Mouse (Mus musculus) CH12.LX (cell line): Measurements from ENCODE around the gene Ip6k1. TPM values are rescaled to one million over a fixed set of nuclear protein-coding genes. Genes with fewer than 3 reads are reported as not detected.
A peak's percentile ranks its signal among the peaks of the same experiment; 100 is the strongest.

Experiments used
- DNase-seq: peaks from one replicate; pipeline ENCODE4 v3.0.0-alpha.2; 2013; ENCODE audit errors: extremely low read depth
- H3K27ac ChIP-seq: 2 replicates; pipeline ENCODE4 v1.5.1; 2012; ENCODE audit warnings: low read depth, mild to moderate bottlenecking, control low read depth, moderate library complexity; ENCODE audit not compliant: insufficient read depth
- H3K27me3 ChIP-seq: replicated peaks from 2 replicates; pipeline ENCODE3; 2012; ENCODE audit warnings: inconsistent platforms
- H3K36me3 ChIP-seq, 2 experiments: replicated peaks in 1 of 2; 2 replicates each; pipeline versions ENCODE3 to v1.6.1; 2012; ENCODE audit warnings: inconsistent platforms in 1 of 2, low read length in 1 of 2, mild to moderate bottlenecking in 1 of 2, mixed read lengths in 1 of 2, moderate library complexity in 1 of 2; ENCODE audit not compliant: control insufficient read depth in 1 of 2, insufficient read depth in 1 of 2
- H3K4me1 ChIP-seq, 2 experiments: 2 replicates each; pipeline ENCODE4 v1.6.1; 2012; ENCODE audit warnings: inconsistent platforms in 1 of 2, moderate library complexity in 1 of 2; ENCODE audit not compliant: insufficient read depth in 2 of 2, control insufficient read depth in 1 of 2
- H3K4me2 ChIP-seq: 2 replicates; pipeline ENCODE4 v1.6.1; 2012; ENCODE audit warnings: low read depth, mild to moderate bottlenecking, control low read depth; ENCODE audit not compliant: poor library complexity, insufficient read depth, severe bottlenecking
- H3K4me3 ChIP-seq, 3 experiments: fragments of 150-350 bp in 1 of 3; sonication (generic) in 1 of 3; replicated peaks in 1 of 3; 2 replicates each; pipeline versions ENCODE3 to v1.5.1; 2011 to 2012; ENCODE audit warnings: low read depth in 2 of 3, low read length in 2 of 3, mild to moderate bottlenecking in 2 of 3, moderate library complexity in 2 of 3, control low read depth in 1 of 3, improper control_type of control experiment in 1 of 3, inconsistent platforms in 1 of 3, mixed read lengths in 1 of 3; ENCODE audit not compliant: poor library complexity in 1 of 3
- H3K79me2 ChIP-seq: replicated peaks from 2 replicates; pipeline ENCODE4 v1.6.1; 2012; ENCODE audit warnings: mild to moderate bottlenecking, moderate library complexity; ENCODE audit not compliant: control insufficient read depth, poor library complexity, insufficient read depth, severe bottlenecking; ENCODE audit errors: extremely low read depth
- H3K9ac ChIP-seq: 2 replicates; pipeline ENCODE4 v1.6.1; 2012; ENCODE audit warnings: low read depth, mild to moderate bottlenecking, control low read depth, moderate library complexity; ENCODE audit not compliant: insufficient read depth
- H3K9me3 ChIP-seq: replicated peaks from 2 replicates; pipeline ENCODE3; 2012; ENCODE audit warnings: low read length, inconsistent platforms, mixed read lengths
- E2F4 ChIP-seq: IDR thresholded peaks from 2 replicates; pipeline ENCODE4 v1.6.1; 2011; ENCODE audit warnings: low read depth, low read length, improper control_type of control experiment; ENCODE audit not compliant: insufficient replicate concordance
- ETS1 ChIP-seq: conservative IDR thresholded peaks from 2 replicates; pipeline ENCODE4 v1.6.1; 2012; ENCODE audit warnings: low read depth, mild to moderate bottlenecking, inconsistent platforms, low read length, improper control_type of control experiment, moderate library complexity
- GABPA ChIP-seq: IDR thresholded peaks from 2 replicates; pipeline ENCODE4 v1.6.1; 2012; ENCODE audit warnings: low read depth, low read length, improper control_type of control experiment, inconsistent platforms; ENCODE audit not compliant: insufficient replicate concordance
- JUN ChIP-seq: IDR thresholded peaks from 2 replicates; pipeline ENCODE4 v1.6.1; 2011; ENCODE audit warnings: low read depth, mild to moderate bottlenecking, low read length, improper control_type of control experiment, moderate library complexity; ENCODE audit not compliant: insufficient read depth
- JUND ChIP-seq: conservative IDR thresholded peaks from 2 replicates; pipeline ENCODE4 v1.6.1; 2011; ENCODE audit warnings: low read depth, low read length, improper control_type of control experiment
- KAT2A ChIP-seq: IDR thresholded peaks from 2 replicates; pipeline ENCODE4 v1.6.1; 2012; ENCODE audit warnings: low read length, improper control_type of control experiment, inconsistent platforms; ENCODE audit not compliant: insufficient replicate concordance
- MAZ ChIP-seq: IDR thresholded peaks from 2 replicates; pipeline ENCODE4 v1.6.1; 2012; ENCODE audit warnings: low read depth, mild to moderate bottlenecking, inconsistent platforms, low read length, improper control_type of control experiment, moderate library complexity
- NELFE ChIP-seq: IDR thresholded peaks from 2 replicates; pipeline ENCODE4 v1.6.1; 2011; ENCODE audit warnings: low read depth, low read length, improper control_type of control experiment
- NRF1 ChIP-seq: IDR thresholded peaks from 2 replicates; pipeline ENCODE4 v1.6.1; 2014; ENCODE audit warnings: low read depth, mild to moderate bottlenecking, inconsistent platforms, low read length, improper control_type of control experiment, moderate library complexity
- PAX5 ChIP-seq: IDR thresholded peaks from 2 replicates; pipeline ENCODE4 v1.6.1; 2012; ENCODE audit warnings: low read length, inconsistent platforms, mixed read lengths
- POLR2A ChIP-seq: IDR thresholded peaks from 2 replicates; pipeline ENCODE4 v1.6.1; 2011; ENCODE audit warnings: low read depth, mild to moderate bottlenecking, improper control_type of control experiment, low read length
- POLR2AphosphoS2 ChIP-seq: IDR thresholded peaks from 2 replicates; pipeline ENCODE4 v1.6.1; 2011; ENCODE audit warnings: low read depth, low read length, improper control_type of control experiment
- SMC3 ChIP-seq: IDR thresholded peaks from 2 replicates; pipeline ENCODE4 v1.6.1; 2011; ENCODE audit warnings: low read depth, low read length, improper control_type of control experiment
- TBP ChIP-seq: conservative IDR thresholded peaks from 2 replicates; pipeline ENCODE4 v1.6.1; 2011; ENCODE audit warnings: low read depth, low read length, improper control_type of control experiment
- USF1 ChIP-seq: IDR thresholded peaks from 2 replicates; pipeline ENCODE4 v1.6.1; 2014; ENCODE audit warnings: low read depth, mild to moderate bottlenecking, inconsistent platforms, low read length, improper control_type of control experiment
- USF2 ChIP-seq: conservative IDR thresholded peaks from 2 replicates; pipeline ENCODE4 v1.6.1; 2011; ENCODE audit warnings: low read depth, low read length, improper control_type of control experiment
- ZNF384 ChIP-seq: IDR thresholded peaks from 2 replicates; pipeline ENCODE4 v1.6.1; 2012; ENCODE audit warnings: low read depth, low read length, improper control_type of control experiment, inconsistent platforms
- dilution Hi-C: fragments of 300-500 bp; cut with MboI; formaldehyde crosslinking; loops from 2 replicates; pipeline ENCODE4 v1.14.3; 2020; ENCODE audit warnings: low sequenced_read_pairs; ENCODE audit not compliant: extremely low pct_unique_long_range_greater_than_20kb, extremely low pct_ligation_motif_present
- in situ Hi-C: fragments of 300-500 bp; cut with MboI; formaldehyde crosslinking; loops from 3 replicates; pipeline ENCODE4 v1.14.3; 2019; ENCODE audit warnings: low sequenced_read_pairs, low pct_ligation_motif_present, low pct_unique_long_range_greater_than_20kb, mixed read lengths
- polyA plus RNA-seq: library from polyadenylated mRNA; unstranded; fragments of >175 nt; gene quantifications from 2 replicates; pipeline ENCODE4 v1.2.1, GENCODE M21; 2012; ENCODE audit warnings: low read depth; ENCODE audit not compliant: insufficient read length
- total RNA-seq, 2 experiments: library from RNA; depleted of rRNA; stranded (reverse); fragments of 300-350 nt in 1 of 2; fragments of >200 nt in 1 of 2; gene quantifications; 2 replicates each; pipeline ENCODE4 v1.2.3; 2012 to 2014

Gene Ip6k1
- total and polyA plus RNA-seq, 3 experiments: 26.0 to 40.7 (median 27.1) TPM

DNA sequence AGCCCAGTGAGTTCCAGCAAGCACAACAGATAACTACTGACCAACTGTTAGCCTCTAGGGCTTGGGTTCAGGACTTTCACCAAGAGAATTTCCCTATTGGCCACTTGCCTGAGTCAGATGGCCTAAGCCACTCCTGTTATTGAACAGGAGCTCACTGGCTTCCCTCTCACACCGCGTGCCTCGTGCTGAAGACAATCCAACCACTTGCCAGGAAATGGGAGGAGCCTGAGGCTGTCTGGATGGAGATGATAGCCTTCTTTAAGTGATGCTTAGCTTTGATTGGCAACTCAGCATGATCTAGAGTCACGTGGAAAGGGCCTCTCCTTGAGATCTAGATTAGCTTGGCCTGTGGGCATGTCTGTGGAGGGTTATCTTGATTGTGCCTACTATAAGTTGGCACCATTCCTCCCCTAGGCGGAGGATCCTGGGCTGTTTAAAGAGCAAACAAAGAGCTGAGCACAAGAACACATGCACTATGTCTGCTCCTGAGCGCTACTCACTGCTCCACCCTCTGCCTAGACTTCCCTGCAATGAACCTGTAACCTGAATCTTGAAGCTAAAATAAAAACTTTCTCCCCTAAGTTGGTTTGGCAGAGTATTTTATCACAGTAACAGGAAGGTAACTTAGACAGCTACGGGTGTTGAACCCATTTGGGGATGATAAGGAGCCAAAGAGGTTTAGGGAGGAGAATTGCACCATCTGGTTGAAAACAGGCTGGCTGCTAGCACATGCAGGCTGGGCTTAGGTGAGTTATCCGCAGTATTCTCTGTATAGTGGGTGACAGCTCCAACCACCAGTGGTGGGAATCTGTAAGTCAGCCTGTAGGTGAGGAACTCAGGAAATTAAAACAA, 30.4 kb upstream of the Ip6k1 start:
- no peaks in the 10 kb centered on the region for H3K9me3 ChIP-seq
- no peak overlapping the region for H3K27ac ChIP-seq
- TF ChIP-seq POLR2A (no peak), GABPA (no peak), NRF1 (no peak), JUN (no peak), KAT2A (no peak), NELFE (no peak), USF1 (no peak), ETS1 (no peak), USF2 (no peak), MAZ (no peak), E2F4 (no peak), PAX5 (no peak)
- dilution Hi-C loops (no loop called here), in situ Hi-C loops (no loop called here)
- H3K36me3 ChIP-seq: peaks cover 38 to 68% of the 10 kb centered on the region in 2 experiments
- no peak overlapping the region for H3K9ac ChIP-seq
- H3K4me2 ChIP-seq: no peak overlapping the region
- peaks cover 8 to 20% of the 10 kb centered on the region in 2 experiments for H3K4me1 ChIP-seq
- no peaks in the 10 kb centered on the region for H3K27me3 ChIP-seq
- H3K4me3 ChIP-seq: no peak overlapping the region
- no peak for DNase-seq
- no peaks in the 10 kb centered on the region for H3K79me2 ChIP-seq

DNA sequence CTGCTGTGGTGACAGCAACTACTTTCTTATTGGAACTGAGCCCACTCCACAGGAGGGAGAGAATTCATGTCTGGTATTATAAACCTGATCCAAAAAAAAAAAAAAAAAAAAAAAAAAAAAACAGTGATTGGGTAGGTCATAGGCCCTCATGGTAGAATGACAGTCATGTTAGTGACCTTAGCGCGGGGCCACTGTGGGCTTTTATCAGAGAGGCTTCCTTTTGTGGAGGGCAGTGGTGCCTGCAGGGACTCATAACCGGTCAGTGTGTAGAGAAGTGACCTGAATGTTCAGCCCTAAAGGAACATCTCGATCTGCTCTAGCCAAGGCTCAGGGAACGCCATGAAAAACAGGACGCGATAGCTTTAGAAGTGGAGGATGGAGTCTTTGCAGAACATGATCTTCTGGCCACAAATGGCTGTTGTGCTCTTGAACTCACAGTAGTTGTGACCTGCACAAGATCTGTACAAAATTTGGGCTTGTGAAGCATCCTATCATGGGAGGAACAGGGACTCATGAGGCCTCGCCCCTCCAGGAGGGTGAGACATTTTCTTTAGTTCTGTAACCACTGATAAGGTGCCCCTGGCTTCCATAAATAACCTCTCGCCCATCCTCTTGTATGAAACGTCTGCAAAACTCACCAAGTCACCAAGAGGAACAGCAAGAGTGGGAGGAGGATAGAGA, 27.7 kb upstream of the Ip6k1 start:
- no peaks in the 10 kb centered on the region for H3K27me3 ChIP-seq
- no peaks in the 10 kb centered on the region for H3K79me2 ChIP-seq
- H3K4me2 ChIP-seq: peak overlapping the region; percentile 51
- peaks cover 47 to 70% of the 10 kb centered on the region in 2 experiments for H3K36me3 ChIP-seq
- in situ Hi-C loops (no loop called here), dilution Hi-C loops (no loop called here)
- peak overlapping the region; percentile 91 for H3K9ac ChIP-seq
- H3K4me1 ChIP-seq: peaks cover 9 to 34% of the 10 kb centered on the region in 2 experiments
- H3K9me3 ChIP-seq: no peaks in the 10 kb centered on the region
- TF ChIP-seq TBP (no peak), POLR2AphosphoS2 (no peak), JUND (no peak), NRF1 (no peak), SMC3 (no peak), ZNF384 (peak; percentile 67)
- peak overlapping the region; percentile 79 for H3K27ac ChIP-seq
- H3K4me3 ChIP-seq: peak overlapping the region in 2 of 3 experiments; percentile 64 to 72
- no peak for DNase-seq
